Mouse (Mus musculus) layer of hippocampus, adult 11-12 months (tissue): ENCODE results near the gene Gm13696.
"Not testable (repeated sequence)": the region's sequence is repeated elsewhere in the genome, so short reads cannot be mapped to it uniquely, and the experiment has no call there.

ENCODE experiments used
- DNase-seq: peaks from one replicate; pipeline ENCODE4 v3.0.0; 2022; ENCODE audit warnings: low spot score

The Gm13696 gene

GRCm38 (mm10) chr2:83972823-83973222 lies at the start of gene Gm13696:
TSS of gene Gm13696 (plus strand) at chr2:83973123.
- DNase-seq, result not testable (repeated sequence)

GRCm38 (mm10) chr2:83929478-83930088 lies 43.3 kb upstream of the Gm13696 start:
- DNase-seq, result no peak

GRCm38 (mm10) chr2:83940931-83941361 lies 32.0 kb upstream of the Gm13696 start, which contains the start of gene Zswim2:
TSS of gene Zswim2 (minus strand) at chr2:83941228.
- DNase-seq, result peak; percentile 87

- DNase-seq, result no peak
Measured at GRCm38 (mm10) chr2:83941378-83941777, 31.5 kb upstream of the Gm13696 start.

GRCm38 (mm10) chr2:83941792-83942191 lies 31.1 kb upstream of the Gm13696 start:
- no peak for DNase-seq

- DNase-seq, result not testable (repeated sequence)
Measured at GRCm38 (mm10) chr2:83955393-83955792, 17.5 kb upstream of the Gm13696 start, which contains the start of gene Gm13698. TSS of gene Gm13698 (plus strand) at chr2:83955693.

GRCm38 (mm10) chr2:83961203-83961602 lies 11.7 kb upstream of the Gm13696 start, which contains the start of gene Gm13693:
TSS of gene Gm13693 (plus strand) at chr2:83961503.
- DNase-seq, result not testable (repeated sequence)

- not testable (repeated sequence) for DNase-seq
Measured at GRCm38 (mm10) chr2:83967013-83967412, 5.9 kb upstream of the Gm13696 start, which contains the start of gene Gm13695. TSS of gene Gm13695 (plus strand) at chr2:83967313.

- not testable (repeated sequence) for DNase-seq
Measured at GRCm38 (mm10) chr2:83978633-83979032, 5.7 kb downstream of the Gm13696 start, which contains the start of gene Gm13694. TSS of gene Gm13694 (plus strand) at chr2:83978933.

- DNase-seq, result not testable (repeated sequence)
Measured at GRCm38 (mm10) chr2:83984443-83984842, 11.5 kb downstream of the Gm13696 start, which contains the start of gene Gm13697. TSS of gene Gm13697 (plus strand) at chr2:83984743.

GRCm38 (mm10) chr2:83990253-83990652 lies 17.3 kb downstream of the Gm13696 start, which contains the start of gene Gm13691:
TSS of gene Gm13691 (plus strand) at chr2:83990553.
- not testable (repeated sequence) for DNase-seq

- DNase-seq, result not testable (repeated sequence)
Measured at GRCm38 (mm10) chr2:83993639-83994255, 20.8 kb downstream of the Gm13696 start.

GRCm38 (mm10) chr2:83994526-83994925 lies 21.6 kb downstream of the Gm13696 start:
- DNase-seq, result not testable (repeated sequence)

GRCm38 (mm10) chr2:84008913-84009312 lies 36.0 kb downstream of the Gm13696 start:
- peak; percentile 50 for DNase-seq

- no peak for DNase-seq
Measured at GRCm38 (mm10) chr2:84009818-84010217, 36.9 kb downstream of the Gm13696 start.

- DNase-seq, result no peak
Measured at GRCm38 (mm10) chr2:84014572-84014971, 41.6 kb downstream of the Gm13696 start.

- not testable (repeated sequence) for DNase-seq
Measured at GRCm38 (mm10) chr2:84016291-84016690, 43.4 kb downstream of the Gm13696 start.

- no peak for DNase-seq
Measured at GRCm38 (mm10) chr2:84018330-84018729, 45.4 kb downstream of the Gm13696 start.

GRCm38 (mm10) chr2:84019519-84020305 lies 46.8 kb downstream of the Gm13696 start:
- DNase-seq, result no peak

- no peak for DNase-seq
Measured at GRCm38 (mm10) chr2:84021930-84022329, 49.0 kb downstream of the Gm13696 start.

GRCm38 (mm10) chr2:84022905-84023304 lies 50.0 kb downstream of the Gm13696 start:
- DNase-seq, result peak; percentile 11

GRCm38 (mm10) chr2:84023319-84023718 lies 50.4 kb downstream of the Gm13696 start:
- no peak for DNase-seq
